Mouse (Mus musculus) heart, postnatal 0 days (tissue): Measurements from ENCODE around the gene Slc25a35.

Source experiments
- CTCF ChIP-seq: IDR thresholded peaks from 2 replicates; pipeline ENCODE4 v1.5.1; 2016; ENCODE audit warnings: antibody characterized with exemption, control low read depth, low read depth
- EP300 ChIP-seq: IDR thresholded peaks from 2 replicates; pipeline ENCODE4 v1.6.1; 2016; ENCODE audit warnings: antibody characterized with exemption, low read depth

- no peak for TF ChIP-seq CTCF
- no peak for TF ChIP-seq EP300
Measured at GRCm38 (mm10) chr11:68926981-68927380, 41.0 kb upstream of the Slc25a35 start, which contains the start of gene Odf4.
